Mouse (Mus musculus) liver, embryonic 14.5 days (tissue): Measurements from ENCODE around the gene Popdc3.

ENCODE experiments used
- CTCF ChIP-seq: IDR thresholded peaks from 2 replicates; pipeline ENCODE4 v1.5.1; 2016; ENCODE audit warnings: antibody characterized with exemption, low read depth, control low read depth
- EP300 ChIP-seq: IDR thresholded peaks from 2 replicates; pipeline ENCODE4 v1.6.1; 2016; ENCODE audit warnings: antibody characterized with exemption, low read depth

DNA sequence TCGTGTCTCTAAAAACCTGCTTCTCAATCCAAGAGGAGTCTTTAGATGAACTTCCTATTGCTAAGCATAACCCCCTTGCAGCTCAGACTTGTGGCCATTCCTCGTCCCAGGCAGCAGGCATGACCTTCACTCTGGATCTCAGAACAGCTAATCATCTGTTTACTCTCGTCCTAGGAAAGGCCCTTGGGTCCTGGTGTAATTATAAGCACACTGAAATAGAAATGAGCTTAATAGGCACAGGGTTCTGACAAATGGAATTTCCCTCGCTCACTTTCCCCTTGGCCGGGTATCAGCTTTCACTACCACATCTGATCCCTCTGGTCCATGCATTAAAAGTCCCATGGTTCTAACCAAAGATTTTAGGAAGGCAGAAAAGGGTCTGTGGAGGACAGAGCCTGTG is 185.5 kb downstream of the Popdc3 start:
- TF ChIP-seq CTCF (no peak), EP300 (no peak)
